Mouse (Mus musculus) right cerebral cortex, postnatal 36 days (tissue): ENCODE measurements at regions not wholly inside any gene's neighbourhood (a gene's known extent, or its start where the extent isn't known, plus 50 kb on each side); places are given as distances from the start of the nearest gene placed in this dataset.

ENCODE experiments used
- DNase-seq, 2 experiments: peaks; one replicate each; pipeline ENCODE4 v3.0.0; 2022; ENCODE audit warnings: low spot score in 2 of 2, mixed read lengths in 1 of 2

DNA sequence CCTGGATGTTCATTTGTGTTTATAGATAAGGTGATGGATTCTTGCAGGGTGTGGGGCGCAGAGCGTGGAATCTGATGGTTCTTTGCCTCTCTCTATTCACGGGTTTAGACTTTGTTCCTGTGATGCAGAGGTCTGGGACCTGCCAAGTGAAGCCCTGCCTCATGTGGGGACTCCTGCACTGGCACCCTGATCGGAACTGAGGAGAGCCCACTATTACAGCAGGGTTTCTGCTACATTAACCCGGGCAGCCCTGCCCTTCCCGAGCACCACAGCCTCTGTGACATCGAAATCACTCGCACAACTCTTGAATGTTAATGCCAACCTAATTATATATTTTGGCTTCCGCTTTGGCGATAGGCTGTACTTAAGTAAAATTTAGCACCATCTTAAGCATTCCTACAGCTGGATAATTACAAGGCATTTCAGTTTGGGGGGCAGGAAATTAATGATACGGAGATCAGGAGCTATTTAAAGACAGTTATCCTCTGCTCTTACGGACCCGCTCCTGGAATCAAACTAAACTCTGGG, 294.7 kb downstream of the Irs2 start:
- DNase-seq, result no peak

DNA sequence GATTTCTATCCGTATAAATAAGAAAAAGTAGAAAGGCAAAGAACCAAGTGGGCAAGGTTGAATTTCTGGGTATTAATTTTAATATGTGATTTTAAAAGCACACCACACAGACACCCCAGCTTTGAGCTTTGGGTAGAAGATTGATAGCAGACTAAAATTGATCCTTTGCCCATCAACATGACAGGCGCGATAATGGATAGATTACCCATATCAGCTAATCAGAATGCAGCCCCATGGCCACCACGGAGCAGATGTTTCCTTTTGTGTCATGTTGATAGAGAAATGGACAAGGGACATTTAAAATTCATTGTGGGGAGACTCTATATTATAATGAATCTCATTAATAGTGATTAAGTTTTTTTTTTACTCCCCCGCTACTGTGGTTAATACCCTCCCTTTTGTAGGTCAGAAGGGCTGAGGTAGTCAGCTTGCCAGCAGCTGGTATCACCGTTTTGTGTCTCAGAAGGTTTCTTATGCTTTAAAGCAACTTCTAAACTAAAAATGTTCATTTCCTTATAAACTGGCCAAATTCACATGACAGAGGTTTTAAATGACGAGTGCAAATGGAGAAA, 296.1 kb downstream of the Irs2 start:
- DNase-seq, result no peak

DNA sequence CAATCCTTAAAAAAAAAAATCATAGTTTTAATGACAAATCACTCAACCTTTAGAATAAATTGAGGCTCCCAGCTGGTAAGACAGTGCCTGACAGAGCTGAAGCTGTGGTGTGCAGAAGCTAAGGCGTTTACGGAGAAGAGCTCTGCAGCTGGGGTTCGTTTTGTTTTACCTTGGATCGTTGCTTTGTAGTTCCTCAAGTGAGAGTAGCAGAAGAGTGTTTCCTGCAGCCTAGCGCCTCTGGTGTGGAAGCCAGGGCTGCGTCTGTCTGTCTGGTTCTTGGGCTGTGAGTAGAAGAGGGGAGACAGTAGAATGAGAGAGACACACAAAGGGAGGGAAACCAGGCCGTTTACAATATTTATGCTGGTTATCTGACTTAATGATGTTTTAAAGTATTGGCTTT, 296.8 kb downstream of the Irs2 start:
- DNase-seq, result no peak

DNA sequence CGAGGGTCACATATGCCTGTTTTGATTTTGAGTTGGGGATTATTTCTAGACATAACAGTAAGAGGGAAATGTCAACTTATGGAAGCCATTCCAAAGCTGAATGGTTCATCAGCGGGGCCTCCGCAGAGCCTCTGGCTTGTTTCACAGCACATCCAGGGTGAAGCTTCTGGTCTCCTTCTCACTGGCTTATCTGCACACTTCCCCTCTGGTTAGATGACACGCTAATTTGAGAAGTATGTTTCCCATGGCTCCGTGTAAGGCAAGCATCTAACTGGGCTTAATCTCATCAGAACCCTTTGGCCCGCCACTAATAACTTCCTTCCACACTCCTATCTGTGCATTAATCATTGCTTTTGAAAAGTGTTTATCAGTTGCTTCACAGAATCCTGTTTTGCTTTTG, 299.7 kb downstream of the Irs2 start:
- no peak for DNase-seq

DNA sequence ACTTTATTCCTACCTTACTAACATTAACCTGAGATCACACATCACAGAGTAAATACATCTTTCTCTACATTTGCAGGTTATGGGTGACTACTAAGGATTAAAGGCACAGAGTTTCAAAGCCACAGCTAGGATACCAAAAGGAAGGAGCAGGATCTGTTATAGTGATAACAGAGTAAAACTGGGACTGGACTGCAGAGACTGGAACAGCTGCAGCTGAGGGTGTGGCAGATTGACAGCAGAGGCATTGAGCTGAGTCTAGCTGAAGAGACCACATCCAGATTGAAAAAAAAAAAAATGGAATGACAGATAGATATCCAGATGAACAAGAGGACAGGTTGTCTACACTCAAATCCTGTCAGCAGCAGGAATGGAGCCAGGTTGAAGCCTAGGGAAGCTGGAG, 301.1 kb downstream of the Irs2 start:
- DNase-seq, result no peak

DNA sequence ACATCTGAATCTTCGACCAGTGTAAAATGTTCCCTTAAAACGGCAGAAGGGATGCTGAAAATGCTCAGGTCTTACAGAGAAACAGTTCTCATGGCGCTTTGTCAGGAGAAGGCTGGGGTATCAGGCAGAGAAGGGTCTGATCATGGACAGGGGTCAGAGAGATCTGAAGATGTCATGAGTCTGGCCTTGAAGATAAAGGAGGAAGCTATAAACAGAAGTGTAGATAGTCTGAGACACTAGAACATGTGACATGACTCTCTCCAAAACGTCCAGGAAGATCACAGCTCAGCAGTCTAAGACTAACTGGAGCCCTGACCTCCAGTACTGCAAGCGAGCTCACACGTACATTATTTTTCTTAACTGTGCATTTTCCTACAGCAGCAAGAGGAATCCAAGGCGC, 302.3 kb downstream of the Irs2 start:
- DNase-seq, result no peak

DNA sequence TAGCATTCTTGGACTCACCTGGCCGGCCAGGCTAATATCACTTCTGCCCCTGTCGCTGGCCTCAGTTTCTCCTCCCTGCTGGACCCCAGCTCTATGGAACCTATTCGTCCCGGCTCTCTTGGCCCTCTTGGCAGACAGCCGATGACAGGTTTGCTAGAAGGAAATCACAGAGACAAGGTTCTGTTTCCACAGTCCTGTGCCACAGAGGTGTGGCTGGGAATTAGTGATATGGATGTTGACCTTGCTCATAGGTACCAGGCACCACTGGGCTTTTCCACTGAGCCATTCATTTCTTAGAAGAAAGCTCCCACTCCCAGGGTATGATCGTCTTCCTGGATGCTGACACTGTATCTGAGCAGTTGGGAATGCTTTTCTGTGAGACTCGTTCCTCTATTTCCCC, 305.5 kb downstream of the Irs2 start:
- DNase-seq, result no peak

DNA sequence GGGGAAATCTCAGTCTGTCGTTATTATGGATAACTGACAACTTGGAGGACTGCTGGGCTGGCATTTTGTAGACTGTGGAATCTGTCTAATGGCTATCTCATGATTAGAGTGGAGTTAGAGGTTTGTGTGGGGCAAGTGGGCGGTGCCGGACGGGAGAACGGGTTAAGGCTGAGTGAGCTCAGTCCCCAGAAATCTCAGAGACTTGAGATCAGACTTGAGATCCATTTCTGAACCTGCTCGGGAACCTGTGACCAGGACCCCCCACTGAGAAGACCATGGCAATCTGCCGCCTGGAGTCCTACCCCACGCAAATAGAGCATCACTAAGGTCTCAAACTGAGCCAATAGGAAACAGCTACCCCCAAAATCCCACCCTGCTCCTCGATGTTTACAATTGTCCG, 306.0 kb downstream of the Irs2 start:
- no peak for DNase-seq

DNA sequence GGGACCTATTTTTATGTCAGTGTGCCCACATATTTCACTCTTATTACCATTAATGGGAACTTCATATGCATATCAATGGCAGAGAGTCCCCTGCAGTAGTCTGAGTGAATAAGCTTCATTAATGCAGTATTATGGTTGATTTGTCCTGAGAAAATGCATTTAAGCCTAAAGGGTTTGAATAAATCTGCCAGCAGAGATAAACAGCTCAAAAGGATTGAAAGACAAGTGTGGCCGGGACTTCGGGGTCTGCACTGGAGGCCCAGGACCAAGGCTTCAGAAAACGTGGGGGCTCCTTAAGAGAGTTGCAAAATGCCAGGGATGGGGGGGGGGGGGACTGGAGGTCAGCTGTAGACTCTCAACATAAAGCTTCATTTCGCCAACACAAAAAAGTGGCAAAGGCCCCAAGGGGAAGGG, 306.6 kb downstream of the Irs2 start:
- no peak for DNase-seq

DNA sequence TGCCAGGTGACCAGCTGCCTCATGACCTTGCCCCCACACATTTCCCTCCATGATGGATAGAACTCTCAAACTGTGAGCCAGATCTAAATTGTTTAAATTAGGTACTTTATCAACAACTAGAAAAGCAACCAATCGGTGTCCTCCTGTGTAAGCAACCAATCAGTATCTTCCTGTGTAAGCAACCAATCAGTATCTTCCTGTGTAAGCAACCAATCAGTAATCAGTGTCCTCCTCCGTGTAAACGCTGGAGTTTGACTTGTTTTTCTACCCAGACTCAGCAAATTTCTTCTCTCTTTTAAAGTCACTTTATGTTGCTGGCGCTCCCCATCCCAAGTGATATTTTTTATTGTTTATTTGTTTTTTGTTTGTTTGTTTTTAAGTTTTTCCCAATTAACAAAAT, 307.0 kb downstream of the Irs2 start:
- DNase-seq, result no peak

DNA sequence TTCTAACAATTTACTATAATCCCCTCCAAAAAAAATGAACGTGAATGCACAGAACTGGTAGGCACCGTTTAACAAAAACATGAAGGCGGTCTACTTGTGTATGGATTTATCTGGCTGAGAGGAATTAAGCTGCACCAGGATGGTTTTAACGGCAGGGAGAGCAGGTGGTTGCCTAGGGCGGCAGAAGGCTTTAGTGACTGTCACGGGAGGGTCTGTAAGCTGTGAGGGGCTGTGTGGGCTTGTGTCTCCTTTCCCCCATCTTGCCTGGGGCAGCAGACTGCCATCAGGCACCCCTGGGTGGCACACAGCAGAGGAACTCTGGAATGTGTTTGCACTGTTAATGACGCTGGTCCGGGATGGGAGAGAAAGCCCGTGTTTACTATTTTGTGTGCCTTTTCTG, 308.6 kb downstream of the Irs2 start:
- DNase-seq, result no peak

DNA sequence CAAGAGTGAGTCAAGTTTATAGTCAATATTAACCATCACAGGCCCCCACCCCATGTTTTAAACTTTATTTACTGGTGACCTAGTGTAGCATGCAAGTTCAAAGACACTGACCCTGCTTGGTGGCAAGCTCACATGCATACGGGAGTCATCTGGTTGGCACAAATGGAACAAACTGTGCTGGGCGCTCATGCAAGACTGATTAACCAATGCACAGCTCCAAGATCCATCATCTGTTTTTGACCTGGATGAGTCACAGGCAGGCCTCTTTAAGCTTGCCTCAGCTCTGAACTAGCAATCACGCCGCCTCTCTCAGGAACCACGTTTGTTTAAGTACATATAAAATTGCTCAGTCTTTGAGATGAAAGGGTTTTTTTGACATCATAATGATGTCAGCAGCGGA, 313.1 kb downstream of the Irs2 start:
- DNase-seq, result no peak

DNA sequence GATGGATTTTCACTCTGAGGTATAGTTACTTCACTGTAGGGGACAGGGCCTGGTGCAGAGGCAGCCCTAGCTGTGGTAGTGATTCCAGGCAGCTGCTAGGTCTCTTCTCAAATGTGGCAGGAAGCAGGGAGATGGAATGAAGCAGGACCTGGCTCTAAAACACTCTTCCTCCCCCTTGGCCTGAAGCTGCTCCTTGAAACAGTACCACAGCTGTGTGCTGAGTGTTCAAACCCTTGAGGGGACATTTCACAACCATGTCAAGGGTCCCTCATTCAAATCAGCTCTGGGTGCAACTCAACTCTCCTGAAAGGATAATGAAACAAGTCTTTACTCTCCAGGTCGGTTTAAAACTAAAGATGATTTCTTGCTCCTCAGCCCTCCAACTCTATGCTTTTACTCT, 317.6 kb downstream of the Irs2 start:
- no peak for DNase-seq

DNA sequence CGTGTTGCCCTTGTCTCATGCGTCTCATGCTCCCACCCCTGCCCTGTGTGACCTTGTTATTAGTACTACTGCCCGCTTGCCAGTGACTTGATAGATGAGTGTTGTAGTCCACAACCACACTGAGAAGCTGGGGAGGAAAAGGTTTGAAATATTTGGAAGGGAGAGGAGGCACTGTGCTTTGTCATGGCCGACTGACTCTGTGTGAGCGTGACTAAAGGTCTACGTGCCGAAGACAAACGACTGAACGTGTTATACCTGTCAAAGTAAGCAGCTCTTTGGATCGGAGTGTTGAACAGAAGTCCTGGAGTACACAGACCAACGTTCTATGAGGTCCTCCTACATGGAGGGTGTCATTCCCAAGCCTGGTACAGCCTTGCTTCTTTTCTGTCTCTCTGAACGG, 318.4 kb downstream of the Irs2 start:
- no peak for DNase-seq

DNA sequence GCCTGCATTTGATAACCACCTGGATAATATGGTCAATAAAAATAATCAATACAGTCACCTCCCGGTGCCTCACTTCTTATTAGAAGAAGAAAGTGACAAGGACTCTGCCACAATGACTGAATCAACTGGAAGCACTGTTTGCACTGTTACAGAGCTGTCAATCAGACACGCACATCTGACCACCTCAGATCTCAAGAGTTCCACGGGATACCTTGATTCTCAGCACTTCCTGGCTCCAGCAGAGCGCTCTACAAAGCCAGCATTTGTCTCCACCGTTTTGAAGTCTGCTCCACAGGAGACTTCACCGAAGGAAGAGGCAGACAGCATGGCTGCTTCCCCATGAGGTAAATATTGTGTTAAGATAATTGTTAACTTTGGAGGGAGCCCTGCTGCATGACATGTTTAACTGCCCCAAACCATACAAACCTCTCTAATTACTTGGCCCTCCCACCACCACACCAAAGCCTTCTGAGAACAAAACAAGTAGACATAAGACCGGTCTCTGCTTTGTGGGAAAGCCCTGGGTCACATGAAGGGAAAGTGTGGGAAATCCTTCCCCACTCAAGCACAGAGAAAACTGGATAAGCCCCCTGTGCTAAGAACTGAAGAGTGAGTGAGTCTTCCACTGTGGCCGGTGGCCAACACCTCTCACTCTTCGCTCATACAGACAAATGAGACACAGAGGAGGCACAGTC, 320.2 kb downstream of the Irs2 start:
- DNase-seq, result no peak
